Mouse (Mus musculus): ENCODE data around the gene Ces2g.

Gene Ces2g

GRCm38 (mm10) chr8:104961537-104961961 is at the start of gene Ces2g:
Ces2g (plus strand) TSS chr8:104961718.
- no peak for DNase-seq

DNA sequence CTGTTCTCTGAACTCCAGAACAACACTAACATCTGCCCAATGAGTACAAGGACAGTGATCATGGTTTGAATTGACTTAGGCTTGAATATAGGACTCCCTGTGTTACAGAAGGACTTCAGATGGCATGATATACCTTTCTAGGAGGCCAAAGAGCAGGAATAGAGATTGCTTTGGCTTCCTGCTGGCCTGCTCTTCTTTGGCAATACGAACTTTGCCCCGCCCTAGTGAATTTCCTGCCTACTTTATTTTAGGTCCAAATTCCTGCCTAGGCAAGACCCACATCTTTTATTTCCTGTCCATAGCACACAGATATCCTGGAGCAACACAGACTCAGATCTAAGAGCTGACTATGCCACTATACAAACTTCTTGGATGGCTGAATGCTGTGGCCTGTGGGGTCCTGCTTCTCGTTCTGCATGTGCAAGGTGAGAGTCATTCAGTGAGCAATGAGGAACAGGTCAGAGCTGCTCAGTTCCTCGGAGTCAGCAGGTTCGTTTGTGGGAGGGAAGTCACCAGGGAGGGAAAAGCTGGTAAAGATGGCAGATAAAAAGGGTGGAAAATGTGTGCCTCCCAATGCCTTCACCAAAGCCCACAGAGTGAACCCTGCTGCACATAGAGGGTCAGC is 35.4 kb upstream of the Ces2g start, which contains the start of gene Ces2e:
Gene Ces2e, plus strand, starts transcription at position 289 of the 625 bp plus-strand sequence.
- no peak for DNase-seq

DNA sequence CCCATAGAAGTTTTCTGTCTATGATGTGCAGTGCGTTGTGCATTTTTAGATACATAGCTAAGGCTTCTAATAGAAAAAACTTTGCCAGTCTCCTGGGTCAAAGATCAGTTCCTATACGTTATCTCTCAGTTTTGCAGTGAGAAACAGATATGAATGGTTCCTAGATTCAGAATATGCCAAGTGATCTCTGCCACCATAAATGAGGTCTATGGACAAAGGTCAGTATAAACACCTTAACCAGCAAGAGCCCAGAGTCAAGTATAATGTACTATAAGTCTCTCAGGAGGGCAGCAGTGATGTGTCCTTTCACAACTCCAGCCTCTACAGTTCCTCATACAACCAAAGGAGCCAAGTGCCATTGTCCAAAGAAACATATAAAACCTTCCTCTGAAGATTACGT is 34.2 kb upstream of the Ces2g start:
- no peak for DNase-seq

DNA sequence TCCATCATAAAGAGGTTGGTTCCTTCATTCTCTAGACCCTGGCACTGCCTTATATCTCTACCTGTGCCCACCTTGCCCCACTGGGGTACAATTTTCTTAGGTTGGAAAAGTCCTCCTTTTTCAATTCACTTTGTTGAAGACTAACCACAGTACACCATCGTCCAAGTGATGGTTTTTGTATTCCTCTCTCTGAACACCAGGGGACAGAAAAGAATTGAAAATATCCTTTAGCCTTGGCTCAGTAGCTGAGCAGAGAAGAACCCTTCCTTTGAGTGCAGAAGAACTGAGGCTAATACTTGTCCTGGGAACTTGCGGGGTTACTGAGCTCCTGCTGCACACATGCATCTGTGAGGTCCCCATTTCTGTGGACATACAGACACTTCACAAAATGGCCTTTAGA is 16.9 kb upstream of the Ces2g start:
- no peak for DNase-seq

DNA sequence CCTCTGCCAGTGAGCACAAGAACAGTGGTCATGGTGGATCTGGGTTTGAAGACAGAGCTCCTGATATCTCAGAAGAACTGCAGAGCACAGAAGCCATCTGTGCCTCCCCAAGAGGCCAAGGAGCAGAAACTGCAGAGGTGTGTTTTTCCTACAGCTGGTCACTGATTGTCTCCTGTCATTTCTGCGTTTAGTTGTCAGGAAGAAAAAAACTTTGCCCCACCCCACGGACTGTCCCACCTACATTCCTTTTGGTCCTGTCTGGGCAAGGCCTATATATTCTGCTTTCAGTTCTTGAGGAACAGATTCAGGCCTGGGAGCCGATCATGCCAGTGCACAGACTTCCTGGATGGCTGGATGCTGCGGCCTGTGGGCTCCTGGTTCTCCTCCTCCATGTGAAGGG is 14.5 kb upstream of the Ces2g start, which contains the start of gene Ces2f:
Gene Ces2f, plus strand, starts transcription at position 301 of the 400 bp plus-strand sequence.
- DNase-seq: no peak

DNA sequence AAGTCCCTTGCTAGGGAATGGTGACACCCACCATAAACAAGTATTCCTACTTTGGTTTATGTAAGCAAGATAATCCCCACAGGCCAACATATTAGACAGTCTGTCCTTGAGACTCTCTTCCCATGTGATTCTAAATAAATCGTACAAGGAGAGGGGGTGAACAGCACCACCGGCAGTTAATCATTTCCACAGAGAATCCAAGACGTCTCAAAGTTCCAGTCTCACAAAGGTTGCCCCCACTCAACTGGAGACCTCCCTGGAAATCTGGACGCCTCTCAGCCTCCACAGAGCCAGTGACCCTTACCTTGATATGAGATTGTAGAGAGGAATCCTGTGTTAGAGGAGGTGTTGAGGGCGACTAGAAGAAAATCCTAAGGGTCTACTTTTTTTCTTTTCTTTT is 12.5 kb upstream of the Ces2g start:
- no peak for DNase-seq

DNA sequence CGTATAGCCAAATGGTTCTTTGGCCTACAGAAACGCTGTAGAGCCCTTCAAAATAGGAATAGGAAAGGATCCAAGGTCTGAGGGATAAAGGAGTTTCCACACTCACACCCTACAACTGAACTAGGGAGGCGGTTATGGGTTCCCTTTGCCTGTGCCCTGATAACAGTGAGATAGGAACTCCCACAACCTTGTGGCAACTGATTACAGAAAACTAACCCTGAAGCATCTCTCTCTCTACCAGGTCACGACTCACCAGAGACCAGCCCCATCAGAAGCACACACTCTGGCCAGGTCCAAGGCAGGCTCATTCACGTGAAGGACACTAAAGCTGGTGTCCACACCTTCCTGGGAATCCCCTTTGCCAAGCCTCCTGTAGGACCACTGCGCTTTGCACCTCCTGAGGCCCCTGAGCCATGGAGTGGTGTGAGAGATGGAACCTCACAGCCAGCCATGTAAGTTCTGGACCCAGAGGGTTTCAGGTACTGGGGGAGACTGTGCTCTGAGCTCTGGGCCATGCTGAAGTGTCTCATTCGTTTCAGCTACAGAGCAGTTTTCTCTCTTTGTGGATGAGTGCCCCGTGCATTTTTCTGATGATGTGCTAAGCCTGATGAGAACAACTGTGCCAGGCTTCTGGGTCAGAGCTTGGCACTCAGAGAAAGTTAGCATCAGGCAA is 847 bp downstream of the Ces2g start:
- no peak for DNase-seq

DNA sequence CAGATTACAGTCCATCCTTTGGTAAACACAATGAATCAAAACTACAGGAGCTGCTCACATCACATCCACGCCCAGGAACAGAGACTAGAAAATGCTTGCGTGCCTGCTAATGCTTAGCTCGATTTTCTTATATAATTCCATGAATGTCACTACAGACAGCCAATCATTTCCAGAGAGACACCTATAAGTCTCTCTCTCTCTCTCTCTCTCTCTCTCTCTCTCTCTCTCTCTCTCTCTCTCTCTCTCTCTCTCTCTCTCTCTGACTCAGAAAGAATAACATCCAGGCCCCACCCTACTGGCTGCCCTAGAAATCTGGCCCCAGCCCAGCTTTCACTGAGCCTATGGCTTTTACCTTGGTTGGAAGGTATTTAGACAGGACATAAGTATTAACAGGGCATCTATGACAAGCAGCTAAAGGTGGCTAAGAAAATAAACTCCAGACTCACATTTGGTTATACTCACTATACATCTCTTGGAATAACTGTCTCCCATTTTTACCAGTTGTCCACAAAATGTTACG is 1.9 kb downstream of the Ces2g start:
- DNase-seq: no peak

GRCm38 (mm10) chr8:104984126-104984525 is 22.6 kb downstream of the Ces2g start:
- DNase-seq: no peak

DNA sequence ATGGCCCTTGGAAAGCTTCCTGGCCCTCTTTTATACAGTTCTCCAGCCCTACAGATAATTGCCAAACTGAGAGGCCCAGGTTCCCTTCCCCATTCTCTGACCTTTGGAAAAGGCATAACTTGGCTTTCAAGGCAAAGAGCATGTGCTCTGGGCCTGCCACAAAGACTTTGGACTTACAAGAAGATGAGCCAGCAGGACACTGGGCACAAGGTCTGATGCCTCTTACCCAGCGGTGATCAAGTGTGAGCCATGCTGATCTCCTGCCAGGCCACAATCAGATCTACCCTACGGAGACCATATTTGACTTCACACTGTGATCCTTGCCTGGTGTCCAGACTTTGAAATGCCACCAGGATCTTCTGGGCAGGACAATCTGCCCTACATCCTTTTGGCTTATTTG is 23.4 kb downstream of the Ces2g start:
- no peak for DNase-seq

DNA sequence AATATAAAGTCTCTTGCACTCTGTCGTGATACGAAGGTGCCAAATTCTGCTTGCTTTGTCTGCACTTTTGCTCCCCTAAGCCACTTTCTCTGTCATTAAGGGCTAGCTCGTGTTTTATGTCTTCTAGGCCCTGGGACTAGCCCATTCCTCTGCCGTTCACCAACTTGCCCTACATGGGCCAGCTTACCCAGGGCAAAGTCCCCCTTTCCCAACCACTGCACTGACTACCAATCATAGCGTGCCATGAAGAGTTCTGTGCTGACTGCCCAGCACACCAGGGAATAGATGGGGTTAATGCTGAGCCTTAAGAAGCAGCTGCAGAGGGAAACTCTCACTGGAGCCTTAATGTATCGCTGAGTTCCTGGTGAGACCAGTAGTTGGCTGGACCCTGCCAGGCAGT is 36.7 kb downstream of the Ces2g start:
- DNase-seq: no peak

- no peak for DNase-seq
Measured at GRCm38 (mm10) chr8:104999183-104999582, 37.7 kb downstream of the Ces2g start.

DNA sequence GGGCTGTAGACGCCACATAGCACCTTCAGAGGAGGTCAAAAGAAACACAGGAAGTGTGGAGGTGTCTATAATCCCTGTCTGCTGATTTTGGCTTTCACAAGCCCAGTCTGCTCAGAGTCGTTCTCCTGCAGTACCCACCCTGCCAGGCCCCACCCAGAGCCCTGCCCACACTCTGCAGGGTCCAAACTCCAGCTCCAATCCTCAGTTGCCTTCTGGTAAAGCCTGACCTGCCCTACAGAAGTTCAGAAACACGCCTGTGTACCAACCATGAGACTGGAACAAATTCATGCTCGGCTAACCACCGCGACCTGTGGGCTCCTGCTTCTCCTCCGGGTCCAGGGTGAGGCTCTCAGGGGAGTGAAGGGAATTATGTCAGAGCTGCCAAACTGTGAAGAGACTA is 39.1 kb downstream of the Ces2g start, which contains the start of gene Ces2h:
Gene Ces2h, plus strand, starts transcription at position 268 of the 400 bp plus-strand sequence.
- no peak for DNase-seq

GRCm38 (mm10) chr8:105010000-105010399 is 48.5 kb downstream of the Ces2g start:
- no peak for DNase-seq

GRCm38 (mm10) chr8:105011136-105011535 is 49.6 kb downstream of the Ces2g start:
- DNase-seq: no peak

- DNase-seq: no peak
Measured at GRCm38 (mm10) chr8:105014391-105014790, 52.9 kb downstream of the Ces2g start.
